24 mouse cellular contexts compared by ENCODE assay signal in genomic region chr7:80776090-80776489, GRCm38 (mm10). TPM values are rescaled to one million over a fixed set of nuclear protein-coding genes. Genes with fewer than 3 reads are reported as not detected.
DNase-seq lines count a peak whose midpoint lies in the region; ATAC-seq and TF ChIP-seq lines count a peak whose summit lies in the region.
"Had no signal": no experiment of that assay in that cellular context is flagged by ENCODE, and none has a peak within 500 bp of the region (broad histone marks: within the 10 kb centered on the region; RNA-seq: fewer than 3 reads in every experiment).

No protein-coding gene starts in this region.

- dilution Hi-C loops in CH12.LX (cut with MboI; ENCODE audit: extremely low pct_ligation_motif_present, extremely low pct_unique_long_range_greater_than_20kb, low sequenced_read_pairs), result no loop called here

- ATAC-seq in frontal cortex, adult (ENCODE audit: low TSS enrichment), result no peak
- no peak for ATAC-seq in forebrain, embryonic 14.5 days
- ATAC-seq: forebrain, embryonic 13.5 days; inflammation-experienced regulatory T-cells, adult 6 months; lung, postnatal 0 days; Patski had no signal

- H3K4me2 ChIP-seq in CH12.LX (ENCODE audit: insufficient read depth, low read depth, poor library complexity, severe bottlenecking), result no peak overlapping the region
- H3K4me2 ChIP-seq in forebrain, embryonic 14.5 days (ENCODE audit: low read length), result no peak overlapping the region
- H3K4me2 ChIP-seq: forebrain, embryonic 13.5 days; heart, embryonic 12.5 days; hindbrain, embryonic 12.5 days; liver, embryonic 15.5 days; neural tube, embryonic 15.5 days had no signal

- no peak overlapping the region for H3K9ac ChIP-seq in CH12.LX (ENCODE audit: insufficient read depth, low read depth)
- H3K9ac ChIP-seq in forebrain, embryonic 14.5 days (ENCODE audit: low read length), result no peak overlapping the region
- H3K9ac ChIP-seq: forebrain, embryonic 13.5 days; heart, embryonic 12.5 days; hindbrain, embryonic 12.5 days; liver, embryonic 15.5 days; neural tube, embryonic 15.5 days had no signal

- no peaks in the 10 kb centered on the region for H3K27me3 ChIP-seq in CH12.LX (replicated peaks)
- no peaks in the 10 kb centered on the region for H3K27me3 ChIP-seq in forebrain, embryonic 14.5 days (replicated peaks; ENCODE audit: control insufficient read depth, insufficient read depth, low read length)
- H3K27me3 ChIP-seq: forebrain, embryonic 13.5 days; heart, embryonic 12.5 days; hindbrain, embryonic 12.5 days; liver, embryonic 15.5 days; neural tube, embryonic 15.5 days; Patski had no signal

- TF ChIP-seq EP300 in CH12.LX (IDR thresholded peaks at IDR 0.05; ENCODE audit: low read length), result no peak; the same call in 1 of the 2 replicates

- peak overlapping the region; percentile 76 for H3K27ac ChIP-seq in CH12.LX (ENCODE audit: insufficient read depth, low read depth)
- H3K27ac ChIP-seq in forebrain, embryonic 14.5 days (ENCODE audit: low read depth, low read length), result no peak overlapping the region
- H3K27ac ChIP-seq: embryonic facial prominence, embryonic 10.5 days; forebrain, embryonic 13.5 days; hindbrain, embryonic 12.5 days; liver, embryonic 15.5 days; neural tube, embryonic 15.5 days had no signal

- no peak for TF ChIP-seq POLR2A in CH12.LX (IDR thresholded peaks at IDR 0.05; ENCODE audit: low read depth, low read length)

- peaks cover 0 to 27% of the 10 kb centered on the region in 2 experiments for H3K36me3 ChIP-seq in CH12.LX (replicated peaks in 1 of 2; ENCODE audit: control insufficient read depth in 1 of 2, insufficient read depth in 1 of 2, low read length in 1 of 2)
- H3K36me3 ChIP-seq in forebrain, embryonic 14.5 days (ENCODE audit: control insufficient read depth, insufficient read depth, low read length), result no peaks in the 10 kb centered on the region
- H3K36me3 ChIP-seq: embryonic facial prominence, embryonic 10.5 days; heart, embryonic 12.5 days; hindbrain, embryonic 12.5 days; liver, embryonic 15.5 days; neural tube, embryonic 15.5 days had no signal

- peaks cover 32 to 86% of the 10 kb centered on the region in 2 experiments for H3K4me1 ChIP-seq in CH12.LX (ENCODE audit: control insufficient read depth in 1 of 2, insufficient read depth in 2 of 2)
- H3K4me1 ChIP-seq in forebrain, embryonic 14.5 days (ENCODE audit: control insufficient read depth, insufficient read depth, low read length), result no peaks in the 10 kb centered on the region; the same call in 1 of the 2 replicates
- H3K4me1 ChIP-seq: forebrain, embryonic 13.5 days; hindbrain, embryonic 12.5 days; neural tube, embryonic 15.5 days had no signal

- intact Hi-C loops in left cerebral cortex, postnatal 36 days (cut with DNase I), result no loop called here

- H3K79me2 ChIP-seq in CH12.LX (replicated peaks; ENCODE audit: control insufficient read depth, extremely low read depth, insufficient read depth, poor library complexity, severe bottlenecking), result peaks cover 72% of the 10 kb centered on the region

- TF ChIP-seq CTCF in CH12.LX (conservative IDR thresholded peaks at IDR 0.05 in 1 of 2, IDR thresholded peaks at IDR 0.05 in 1 of 2; ENCODE audit: low read depth in 2 of 2, low read length in 2 of 2), result no peak

- WGBS in forebrain, embryonic 14.5 days, result 87% methylated on average over 3 of the region's 3 CpGs

- in situ Hi-C loops in CH12.LX (cut with MboI; ENCODE audit: low pct_ligation_motif_present, low pct_unique_long_range_greater_than_20kb, low sequenced_read_pairs), result no loop called here

- H3K4me3 ChIP-seq in CH12.LX (replicated peaks in 1 of 3; ENCODE audit: low read depth in 2 of 3, low read length in 2 of 3, poor library complexity in 1 of 3), result no peak overlapping the region
- H3K4me3 ChIP-seq in forebrain, embryonic 14.5 days (ENCODE audit: low read depth, low read length), result no peak overlapping the region
- H3K4me3 ChIP-seq: embryonic facial prominence, embryonic 10.5 days; forebrain, embryonic 13.5 days; heart, embryonic 12.5 days; hindbrain, embryonic 12.5 days; liver, embryonic 15.5 days; neural tube, embryonic 15.5 days had no signal

- no peak for TF ChIP-seq RAD21 in CH12.LX (IDR thresholded peaks at IDR 0.05; ENCODE audit: low read depth, low read length)

- H3K9me3 ChIP-seq in CH12.LX (replicated peaks; ENCODE audit: low read length), result peaks cover 9% of the 10 kb centered on the region
- no peaks in the 10 kb centered on the region for H3K9me3 ChIP-seq in forebrain, embryonic 14.5 days (replicated peaks; ENCODE audit: control insufficient read depth, low read length)
- H3K9me3 ChIP-seq: embryonic facial prominence, embryonic 10.5 days; forebrain, embryonic 13.5 days; heart, embryonic 12.5 days; hindbrain, embryonic 12.5 days; liver, embryonic 15.5 days; neural tube, embryonic 15.5 days had no signal

- peak; percentile 40 to 60 for DNase-seq in frontal cortex, postnatal 36 days (ENCODE audit: low spot score in 2 of 2)
- peak; percentile 18 to 59 for DNase-seq in left cerebral cortex, adult 18-20 months (ENCODE audit: low spot score in 2 of 2)
- DNase-seq in left cerebral cortex, adult 11 months (ENCODE audit: low spot score), result no peak
- DNase-seq in CH12.LX (ENCODE audit: extremely low read depth), result no peak
- DNase-seq in left cerebral cortex, postnatal 36 days (ENCODE audit: low spot score in 2 of 2), result peak; percentile 52 to 60
- no peak for DNase-seq in cerebellum, postnatal 25 days
- no peak for DNase-seq in forebrain, embryonic 14.5 days (ENCODE audit: low spot score)
- DNase-seq: adrenal gland, adult 8-10 months; cerebellum, adult 2 months; heart, postnatal 14 days; kidney, adult 2 months; kidney, postnatal 36 days; midbrain, embryonic 14.5 days; thymus, postnatal 36 days had no signal

TF ChIP-seq in CH12.LX, 34 proteins besides CTCF, POLR2A, EP300 and RAD21:
- peak; percentile 67 for TF ChIP-seq BHLHE40 (IDR thresholded peaks at IDR 0.05; ENCODE audit: low read depth, low read length)
- TF ChIP-seq ETS1 (conservative IDR thresholded peaks at IDR 0.05; ENCODE audit: low read depth, low read length), result 0 out of 2 replicates have a peak, but pooled peaks have one; percentile 3
- peak; percentile 46 for TF ChIP-seq MAX (IDR thresholded peaks at IDR 0.05; ENCODE audit: low read length)
- TF ChIP-seq JUND (conservative IDR thresholded peaks at IDR 0.05; ENCODE audit: low read depth, low read length), result no peak
- no peak for TF ChIP-seq GABPA (IDR thresholded peaks at IDR 0.05; ENCODE audit: insufficient replicate concordance, low read depth, low read length)

RNA-seq across cellular contexts. Expression of gene Iqgap1, which starts 49.7 kb away (rescaled TPM):
- total RNA-seq in left cerebral cortex, adult 18-20 months (2021), result 10 to 100 TPM; 22.6 to 23.3 TPM
- 77.0 and 87.5 TPM in 2 replicates for total RNA-seq in CH12.LX (2012; rRNA removed)
- 43.1 and 49.6 TPM in 2 replicates for total RNA-seq in CH12.LX (2014; rRNA removed)
- polyA plus RNA-seq in CH12.LX (2012; ENCODE audit: insufficient read length, low read depth), result 83.1 and 126 TPM in 2 replicates
- total RNA-seq in left cerebral cortex, postnatal 36 days (2021), result 10 to 100 TPM; 18.5 to 26.9 TPM
- 16.5 and 21.5 TPM in 2 replicates for polyA plus RNA-seq in forebrain, embryonic 14.5 days (2014; fragmentation: Nextera tagmentation; extraction: Ambion mirVana)

Comparison
In these comparisons a context has a peak if more than half of its experiments do, and no peak if none do; other contexts are left out.
1. DNase-seq: peak in frontal cortex, postnatal 36 days (2 of 2), left cerebral cortex, adult 18-20 months (2 of 2) and left cerebral cortex, postnatal 36 days (2 of 2); none in left cerebral cortex, adult 11 months (single experiment), CH12.LX (single experiment), cerebellum, postnatal 25 days (0 of 2) and forebrain, embryonic 14.5 days (single experiment).